Mouse (Mus musculus): Measurements from ENCODE around the gene Klf5. TPM values are rescaled to one million over a fixed set of nuclear protein-coding genes. Genes with fewer than 3 reads are reported as not detected.

Klf5 gene
- polyA plus RNA-seq, 1 experiment from 2014 or later, result 87.6 TPM

- no peaks in the 10 kb centered on the region for H3K9me3 ChIP-seq (ENCODE audit: control insufficient read depth)
- 93% methylated on average over 4 of the region's 4 CpGs for WGBS
- no peak overlapping the region for H3K27ac ChIP-seq (ENCODE audit: low read depth, low read length)
- peaks cover 17% of the 10 kb centered on the region for H3K36me3 ChIP-seq (ENCODE audit: control insufficient read depth, insufficient read depth)
- no peaks in the 10 kb centered on the region for H3K27me3 ChIP-seq (replicated peaks; ENCODE audit: control insufficient read depth, insufficient read depth, low read length)
- no peak overlapping the region for H3K4me2 ChIP-seq (replicated peaks; ENCODE audit: low read depth)
- no peaks in the 10 kb centered on the region for H3K4me1 ChIP-seq (replicated peaks; ENCODE audit: control insufficient read depth, insufficient read depth, low read length)
- H3K4me3 ChIP-seq (ENCODE audit: low read depth, low read length), result no peak overlapping the region
- ATAC-seq, result 0 out of 2 replicates have a peak, but pooled peaks have one; percentile 17
- 0 out of 2 replicates have a peak, but pooled peaks have one; percentile 1 for TF ChIP-seq CTCF (IDR thresholded peaks at IDR 0.05; ENCODE audit: low read depth)
- no peak overlapping the region for H3K9ac ChIP-seq (ENCODE audit: low read depth, low read length)
Observed at GRCm38 (mm10) chr14:99316275-99316674, 17.8 kb downstream of the Klf5 start.

- Histone ChIP-seq H3K36me3 (ENCODE audit: control insufficient read depth, insufficient read depth) (no peaks in the 10 kb centered on the region), H3K4me3 (ENCODE audit: low read depth, low read length) (no peak overlapping the region), H3K27me3 (replicated peaks; ENCODE audit: control insufficient read depth, insufficient read depth, low read length) (no peaks in the 10 kb centered on the region), H3K4me1 (replicated peaks; ENCODE audit: control insufficient read depth, insufficient read depth, low read length) (no peaks in the 10 kb centered on the region), H3K9me3 (ENCODE audit: control insufficient read depth) (no peaks in the 10 kb centered on the region), H3K4me2 (replicated peaks; ENCODE audit: low read depth) (no peak overlapping the region), H3K27ac (ENCODE audit: low read depth, low read length) (no peak overlapping the region), H3K9ac (ENCODE audit: low read depth, low read length) (no peak overlapping the region)
- ATAC-seq, result no peak
- 86% methylated on average over 5 of the region's 5 CpGs for WGBS
- no peak for TF ChIP-seq CTCF (IDR thresholded peaks at IDR 0.05; ENCODE audit: low read depth)
Observed at GRCm38 (mm10) chr14:99320736-99321135, 22.2 kb downstream of the Klf5 start.

- ATAC-seq, result no peak
- H3K27ac ChIP-seq (ENCODE audit: low read depth, low read length), result no peak overlapping the region
- no peak overlapping the region for H3K4me2 ChIP-seq (replicated peaks; ENCODE audit: low read depth)
- no peaks in the 10 kb centered on the region for H3K9me3 ChIP-seq (ENCODE audit: control insufficient read depth)
- H3K4me1 ChIP-seq (replicated peaks; ENCODE audit: control insufficient read depth, insufficient read depth, low read length), result no peaks in the 10 kb centered on the region
- H3K36me3 ChIP-seq (ENCODE audit: control insufficient read depth, insufficient read depth), result no peaks in the 10 kb centered on the region
- WGBS, result 91% methylated on average over 10 of the region's 10 CpGs
- no peak overlapping the region for H3K4me3 ChIP-seq (ENCODE audit: low read depth, low read length)
- no peak for TF ChIP-seq CTCF (IDR thresholded peaks at IDR 0.05; ENCODE audit: low read depth)
- H3K27me3 ChIP-seq (replicated peaks; ENCODE audit: control insufficient read depth, insufficient read depth, low read length), result no peaks in the 10 kb centered on the region
- no peak overlapping the region for H3K9ac ChIP-seq (ENCODE audit: low read depth, low read length)
Observed at GRCm38 (mm10) chr14:99323376-99323775, 24.9 kb downstream of the Klf5 start.

- Histone ChIP-seq H3K9me3 (ENCODE audit: control insufficient read depth) (no peaks in the 10 kb centered on the region), H3K27ac (ENCODE audit: low read depth, low read length) (no peak overlapping the region), H3K9ac (ENCODE audit: low read depth, low read length) (no peak overlapping the region), H3K4me2 (replicated peaks; ENCODE audit: low read depth) (no peak overlapping the region), H3K4me3 (ENCODE audit: low read depth, low read length) (no peak overlapping the region), H3K36me3 (ENCODE audit: control insufficient read depth, insufficient read depth) (no peaks in the 10 kb centered on the region), H3K4me1 (replicated peaks; ENCODE audit: control insufficient read depth, insufficient read depth, low read length) (no peaks in the 10 kb centered on the region), H3K27me3 (replicated peaks; ENCODE audit: control insufficient read depth, insufficient read depth, low read length) (no peaks in the 10 kb centered on the region)
- ATAC-seq, result no peak
- TF ChIP-seq CTCF (IDR thresholded peaks at IDR 0.05; ENCODE audit: low read depth), result no peak
- WGBS, result 87% methylated on average over 4 of the region's 4 CpGs
Observed at GRCm38 (mm10) chr14:99324523-99324922, 26.0 kb downstream of the Klf5 start.

- no peak for ATAC-seq
- Histone ChIP-seq H3K4me1 (replicated peaks; ENCODE audit: control insufficient read depth, insufficient read depth, low read length) (no peaks in the 10 kb centered on the region), H3K27me3 (replicated peaks; ENCODE audit: control insufficient read depth, insufficient read depth, low read length) (no peaks in the 10 kb centered on the region), H3K4me2 (replicated peaks; ENCODE audit: low read depth) (no peak overlapping the region), H3K4me3 (ENCODE audit: low read depth, low read length) (no peak overlapping the region), H3K36me3 (ENCODE audit: control insufficient read depth, insufficient read depth) (no peaks in the 10 kb centered on the region), H3K9me3 (ENCODE audit: control insufficient read depth) (no peaks in the 10 kb centered on the region), H3K9ac (ENCODE audit: low read depth, low read length) (no peak overlapping the region), H3K27ac (ENCODE audit: low read depth, low read length) (no peak overlapping the region)
- 89% methylated on average over 12 of the region's 12 CpGs for WGBS
- TF ChIP-seq CTCF (IDR thresholded peaks at IDR 0.05; ENCODE audit: low read depth), result no peak
Observed at GRCm38 (mm10) chr14:99325597-99326472, 27.3 kb downstream of the Klf5 start.

- no peak for ATAC-seq
- H3K27ac ChIP-seq (ENCODE audit: low read depth, low read length), result no peak overlapping the region
- H3K9ac ChIP-seq (ENCODE audit: low read depth, low read length), result no peak overlapping the region
- no peak overlapping the region for H3K4me3 ChIP-seq (ENCODE audit: low read depth, low read length)
- no peaks in the 10 kb centered on the region for H3K9me3 ChIP-seq (ENCODE audit: control insufficient read depth)
- H3K4me2 ChIP-seq (replicated peaks; ENCODE audit: low read depth), result no peak overlapping the region
- H3K4me1 ChIP-seq (replicated peaks; ENCODE audit: control insufficient read depth, insufficient read depth, low read length), result no peaks in the 10 kb centered on the region
- TF ChIP-seq CTCF (IDR thresholded peaks at IDR 0.05; ENCODE audit: low read depth), result no peak
- H3K36me3 ChIP-seq (ENCODE audit: control insufficient read depth, insufficient read depth), result no peaks in the 10 kb centered on the region
- WGBS, result 42% methylated on average over 3 of the region's 3 CpGs
- H3K27me3 ChIP-seq (replicated peaks; ENCODE audit: control insufficient read depth, insufficient read depth, low read length), result no peaks in the 10 kb centered on the region
Observed at GRCm38 (mm10) chr14:99336598-99336997, 38.1 kb downstream of the Klf5 start.
